Mouse (Mus musculus): ENCODE results near the gene Pde4dip.

GRCm38 (mm10) chr3:97828286-97828685, 60.2 kb downstream of the Pde4dip start:
- TF ChIP-seq CTCF (IDR thresholded peaks at IDR 0.05) (no peak), POLR2A (IDR thresholded peaks at IDR 0.05; ENCODE audit: insufficient read depth, low read depth, low read length) (no peak), EP300 (IDR thresholded peaks at IDR 0.05; ENCODE audit: insufficient read depth, low read depth, low read length) (no peak)
